Mouse (Mus musculus): ENCODE data around the gene Tet1.

Tet1 gene

DNA sequence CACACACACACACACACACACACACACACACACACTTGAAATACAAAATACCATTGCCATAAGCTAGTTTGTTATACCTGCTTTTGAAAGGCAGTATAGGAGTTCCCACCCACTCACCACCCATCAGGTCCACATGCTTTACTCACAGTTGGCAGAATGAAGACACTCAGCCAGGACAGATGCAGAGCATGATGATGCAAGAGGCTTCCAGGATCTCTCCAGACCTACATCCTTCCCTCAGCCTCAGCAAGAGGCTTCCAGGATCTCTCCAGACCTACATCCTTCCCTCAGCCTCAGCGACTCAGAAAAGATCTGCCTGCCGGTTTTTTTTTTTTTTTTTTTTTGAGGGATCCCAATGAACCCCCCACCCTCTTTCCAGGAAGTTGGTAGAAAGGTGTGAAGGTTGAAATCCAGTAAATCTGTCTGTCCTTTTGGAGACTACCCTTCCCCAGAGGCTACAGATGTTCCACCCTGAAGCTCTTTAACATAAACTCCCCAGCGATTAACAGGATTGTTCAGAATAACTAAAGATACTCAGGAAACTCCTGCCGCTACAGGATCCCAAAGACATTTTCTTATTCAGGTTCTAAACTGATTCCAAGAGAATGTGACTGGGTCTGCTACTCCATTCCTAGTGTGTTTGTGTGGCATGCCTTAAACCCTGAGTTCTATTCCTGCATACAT lies 16.1 kb downstream of the Tet1 start:
- DNase-seq (ENCODE audit: low read depth, low spot score) = no peak

DNA sequence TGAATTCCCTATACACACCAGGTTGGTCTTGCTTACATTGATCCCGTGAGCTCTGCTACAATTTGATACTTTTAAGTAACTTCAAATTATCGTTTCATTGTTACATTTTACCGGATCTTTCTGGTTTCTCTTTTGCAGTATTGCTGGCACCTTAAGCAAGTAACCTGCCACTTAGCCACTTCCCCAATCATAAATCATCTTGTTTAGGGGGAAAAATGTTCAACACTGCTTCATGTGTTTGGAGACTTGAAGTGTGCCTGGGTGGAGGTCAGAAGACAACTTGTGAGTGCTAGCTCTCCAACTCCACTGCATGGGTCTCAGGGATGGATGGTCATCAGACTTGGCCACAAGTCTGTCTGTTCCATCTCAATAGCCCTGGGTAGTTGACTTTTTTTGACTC lies 17.8 kb downstream of the Tet1 start:
- DNase-seq (ENCODE audit: low read depth, low spot score) = no peak

DNA sequence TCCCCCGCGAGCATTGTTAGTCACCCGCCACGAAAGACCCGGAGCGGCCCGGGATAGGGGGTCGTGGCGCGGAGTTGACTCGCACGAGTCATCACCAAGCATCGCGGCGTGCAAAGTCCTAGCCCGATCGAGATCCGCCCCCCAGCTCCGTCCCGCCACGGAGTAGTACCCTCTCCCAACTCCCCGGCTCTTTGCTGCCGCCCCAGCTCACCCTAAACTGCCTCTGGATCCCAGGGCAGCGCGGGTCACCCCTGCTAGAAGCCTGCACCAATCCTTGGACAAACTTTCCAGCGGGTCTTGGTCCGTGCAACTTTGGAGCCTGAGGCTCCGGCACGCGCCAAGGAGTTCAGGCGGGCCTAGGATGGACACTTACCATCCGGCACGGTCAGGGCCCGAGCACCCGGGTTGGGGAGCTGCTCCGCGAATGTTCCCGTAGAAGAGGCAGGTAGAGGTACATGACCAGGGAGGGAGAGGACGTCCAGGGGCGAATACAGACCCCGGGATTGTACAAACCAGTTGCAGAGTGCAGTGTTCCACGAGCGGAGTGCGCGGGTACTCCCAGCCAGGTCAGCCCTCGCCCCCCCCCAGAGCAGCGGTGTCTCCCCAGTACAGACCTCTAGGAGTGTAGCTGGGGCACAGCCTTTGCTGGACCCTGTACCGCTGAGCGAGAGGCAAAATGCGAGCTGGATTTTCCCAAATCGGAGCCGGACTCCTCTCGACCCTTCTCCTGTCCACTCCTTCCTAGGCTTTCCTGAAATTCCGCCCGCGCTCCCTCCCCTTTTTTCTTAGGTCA lies 21.8 kb downstream of the Tet1 start:
- peak; percentile 86 for DNase-seq (ENCODE audit: low read depth, low spot score)

DNA sequence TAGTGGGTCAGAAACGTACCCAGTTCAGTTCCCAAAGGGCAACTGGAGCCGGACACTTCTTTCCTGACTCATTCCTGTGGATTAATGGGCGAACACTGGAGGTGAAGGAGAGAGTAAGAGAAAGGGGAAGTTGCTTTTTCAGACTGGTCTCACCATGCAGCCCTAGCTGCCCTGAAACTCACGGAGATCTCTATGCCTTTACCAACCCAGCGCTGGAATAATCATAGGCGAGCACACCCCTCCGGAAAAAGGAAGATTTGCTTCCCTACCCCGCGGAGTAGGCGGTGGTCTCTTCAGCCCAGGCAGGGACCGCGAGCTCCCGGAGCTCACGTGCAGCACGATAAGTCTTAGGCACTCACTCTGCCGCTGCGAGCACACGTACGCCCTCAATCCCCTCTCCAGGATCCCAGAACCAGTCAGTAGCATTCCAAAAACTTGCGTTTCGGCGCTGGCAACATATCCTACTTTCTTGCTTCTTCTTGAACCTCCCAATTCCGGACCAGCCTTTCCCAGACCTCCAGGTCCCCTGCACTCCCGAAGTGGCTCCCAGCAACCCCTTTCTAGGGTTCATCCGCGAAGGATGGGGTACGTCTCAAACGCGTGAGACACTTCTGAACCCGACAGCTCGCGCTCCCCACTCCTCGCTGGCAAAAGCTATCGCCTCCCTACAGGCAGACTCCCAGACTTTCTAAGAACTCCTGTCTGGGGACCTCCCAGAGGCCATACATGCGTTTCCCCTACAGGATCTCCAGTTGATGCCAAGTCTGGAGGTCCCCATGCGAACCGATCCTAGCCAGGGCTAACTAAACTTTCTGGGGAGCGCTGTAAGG lies 22.6 kb downstream of the Tet1 start:
- peak; percentile 55 for DNase-seq (ENCODE audit: low read depth, low spot score)

DNA sequence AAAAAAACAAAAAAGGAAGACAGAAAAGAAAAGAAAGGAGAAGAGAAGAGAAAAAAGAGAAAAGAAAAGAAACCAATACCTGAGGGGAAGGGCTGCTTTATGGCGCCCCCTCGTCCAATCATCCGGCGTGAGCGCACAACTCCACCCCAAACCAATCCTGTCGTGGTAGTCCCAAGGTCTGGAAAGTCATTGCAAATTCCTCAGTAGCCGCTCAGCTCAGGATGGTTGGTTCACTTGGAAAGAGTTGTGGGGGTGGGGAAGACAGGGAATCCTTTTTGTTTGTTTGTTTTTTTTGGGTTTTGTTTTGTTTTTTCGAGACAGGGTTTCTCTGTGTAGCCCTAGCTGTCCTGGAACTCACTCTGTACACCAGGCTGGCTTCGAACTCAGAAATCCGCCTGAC lies 23.3 kb downstream of the Tet1 start:
- no peak for DNase-seq (ENCODE audit: low read depth, low spot score)

DNA sequence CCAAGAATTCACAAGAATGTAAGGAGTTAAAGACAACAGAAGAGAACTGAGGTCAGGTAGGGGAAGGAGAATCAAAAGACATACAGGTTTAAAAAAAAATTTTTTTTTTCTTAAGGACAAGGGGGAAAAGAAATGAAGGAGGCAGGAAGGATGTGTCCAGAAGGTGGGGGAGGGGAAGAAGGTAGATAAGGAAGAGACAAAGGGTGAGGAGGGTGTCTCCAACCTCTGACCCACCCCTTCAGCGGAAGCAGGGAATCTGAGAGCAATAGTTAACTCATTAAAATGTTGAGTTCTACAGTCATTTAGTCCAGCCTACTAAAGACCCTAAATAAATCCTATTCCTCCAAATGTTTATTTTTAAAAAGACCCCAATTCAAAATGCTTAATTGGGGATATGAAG lies 24.3 kb downstream of the Tet1 start:
- no peak for DNase-seq (ENCODE audit: low read depth, low spot score)

DNA sequence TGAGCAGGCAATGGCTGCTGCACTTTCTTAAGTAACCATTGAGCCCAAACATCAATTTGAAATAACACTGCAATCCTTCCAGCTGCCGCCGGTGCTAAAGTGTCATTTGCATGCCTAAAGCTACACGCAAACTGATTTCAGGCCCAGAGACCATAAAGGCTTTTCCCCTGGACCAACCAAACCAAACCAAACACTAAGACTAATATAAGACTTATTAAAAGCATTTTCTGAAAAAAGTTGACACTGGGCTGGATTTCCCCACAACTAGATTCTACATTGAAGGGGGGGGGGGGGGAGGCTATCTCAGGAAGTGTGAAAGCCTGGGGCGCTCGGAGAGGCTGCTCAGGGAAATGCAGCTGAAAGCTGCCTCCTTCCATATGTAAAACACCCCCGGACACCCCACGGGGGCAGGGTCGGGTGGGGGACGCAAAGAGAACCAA lies 24.8 kb downstream of the Tet1 start:
- DNase-seq (ENCODE audit: low read depth, low spot score) = peak; percentile 30

DNA sequence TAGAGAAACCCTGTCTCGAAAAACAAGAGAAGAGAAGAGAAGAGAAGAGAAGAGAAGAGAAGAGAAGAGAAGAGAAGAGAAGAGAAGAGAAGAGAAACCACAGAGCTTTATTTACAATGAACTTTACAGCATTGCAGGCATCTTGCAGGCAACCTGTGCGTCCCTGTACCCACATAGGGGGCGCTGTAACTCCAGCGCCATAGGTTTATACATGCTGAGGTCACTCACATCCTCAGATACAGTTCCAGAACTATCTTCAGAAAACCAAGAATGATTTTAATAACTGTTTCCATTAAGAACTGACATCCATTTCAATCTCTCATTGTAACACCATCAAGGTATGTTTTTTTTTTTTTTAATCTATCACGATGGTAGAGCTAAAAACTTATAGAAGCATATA lies 27.6 kb downstream of the Tet1 start:
- peak; percentile 54 for DNase-seq (ENCODE audit: low read depth, low spot score)

DNA sequence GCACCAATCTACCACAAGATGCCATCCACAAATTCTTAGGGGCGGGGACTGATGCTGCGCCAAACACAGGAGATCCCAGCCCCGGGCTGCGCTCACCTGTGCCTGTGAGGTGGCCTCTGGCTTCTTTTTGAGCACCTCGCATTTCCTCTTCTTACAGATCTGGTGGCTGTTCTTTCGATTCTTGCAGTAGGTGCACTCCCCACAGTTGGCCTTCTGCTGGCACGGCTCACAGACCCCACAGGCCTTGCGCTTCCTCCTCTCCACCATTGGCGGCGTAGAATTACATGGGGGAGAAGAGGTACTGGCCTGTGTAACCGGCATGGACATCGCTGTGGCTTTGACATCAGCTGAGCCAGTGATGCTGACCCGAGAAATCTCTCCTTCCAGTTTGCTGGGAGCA lies 30.7 kb downstream of the Tet1 start:
- no peak for DNase-seq (ENCODE audit: low read depth, low spot score)

DNA sequence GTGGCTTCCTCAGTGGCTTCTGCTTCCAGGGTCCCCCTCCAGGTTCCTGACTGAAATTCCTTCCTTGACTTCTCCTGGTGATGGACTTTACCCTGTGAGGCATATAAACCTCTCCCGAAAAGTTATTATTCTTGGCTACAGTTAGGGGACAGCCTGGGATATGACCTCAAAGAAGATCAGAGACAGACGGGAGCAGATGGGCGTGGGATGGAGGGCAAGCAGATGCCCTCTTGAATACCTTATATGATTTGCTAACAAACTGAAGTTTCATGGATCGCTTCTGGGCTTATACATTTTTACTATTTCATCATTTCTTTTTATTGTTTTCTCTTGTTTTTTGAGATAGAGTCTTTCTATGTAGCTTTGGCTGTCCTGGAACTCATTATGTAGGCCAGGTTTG lies 33.2 kb downstream of the Tet1 start:
- no peak for DNase-seq (ENCODE audit: low read depth, low spot score)

DNA sequence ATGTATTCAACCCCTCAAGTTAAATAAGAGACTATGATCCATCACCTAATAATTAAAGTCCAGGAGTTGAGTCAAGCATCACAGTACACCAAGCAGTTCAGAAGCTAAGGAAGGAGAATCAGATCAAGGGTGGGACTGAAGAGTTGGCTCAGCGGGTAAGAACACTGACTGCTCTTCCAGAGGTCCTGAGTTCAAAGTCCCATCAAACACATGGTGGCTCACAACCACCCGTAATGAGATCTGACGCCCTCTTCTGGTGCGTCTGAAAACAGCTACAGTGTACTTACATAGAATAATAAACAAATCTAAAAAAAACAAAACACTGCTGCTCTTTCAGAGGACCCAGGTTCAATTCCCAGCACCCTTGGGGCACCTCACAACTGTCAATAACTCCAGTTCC lies 34.0 kb downstream of the Tet1 start:
- no peak for DNase-seq (ENCODE audit: low read depth, low spot score)

DNA sequence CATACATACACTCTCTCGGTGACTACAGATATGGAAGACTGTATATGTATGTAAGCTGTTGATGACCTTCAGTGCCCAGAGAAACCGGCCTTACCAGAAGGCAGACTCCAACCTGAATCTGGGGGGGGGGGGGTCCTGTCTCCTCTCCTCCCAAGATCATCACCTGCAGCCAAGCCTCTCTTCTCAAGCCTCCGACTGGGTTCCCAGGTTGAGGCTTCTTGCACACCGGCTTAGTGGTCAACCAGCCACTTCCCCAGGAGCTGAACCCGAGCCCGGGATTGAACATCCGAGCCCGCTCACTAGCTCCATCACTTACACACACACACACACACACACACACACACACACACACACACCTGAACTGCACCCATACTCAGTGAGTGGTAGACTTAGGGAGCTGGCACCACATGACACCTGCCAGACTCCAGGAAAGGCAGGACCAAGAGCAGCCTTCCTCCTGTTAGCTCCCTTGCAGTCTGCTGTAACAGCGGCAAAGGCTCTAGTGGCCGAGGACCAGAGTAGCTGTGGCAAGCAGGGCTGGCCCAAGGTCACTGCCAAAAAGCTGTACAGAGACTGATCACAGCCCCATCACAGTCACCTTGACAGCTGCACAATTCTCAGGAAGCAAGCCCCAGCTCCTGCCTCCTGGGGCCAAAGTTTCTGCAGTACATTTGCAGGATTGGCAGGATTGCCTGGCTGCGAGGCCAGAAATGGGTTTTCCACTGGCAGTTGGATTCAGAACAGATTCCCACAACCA lies 42.6 kb downstream of the Tet1 start:
- no peak for DNase-seq (ENCODE audit: low read depth, low spot score)

DNA sequence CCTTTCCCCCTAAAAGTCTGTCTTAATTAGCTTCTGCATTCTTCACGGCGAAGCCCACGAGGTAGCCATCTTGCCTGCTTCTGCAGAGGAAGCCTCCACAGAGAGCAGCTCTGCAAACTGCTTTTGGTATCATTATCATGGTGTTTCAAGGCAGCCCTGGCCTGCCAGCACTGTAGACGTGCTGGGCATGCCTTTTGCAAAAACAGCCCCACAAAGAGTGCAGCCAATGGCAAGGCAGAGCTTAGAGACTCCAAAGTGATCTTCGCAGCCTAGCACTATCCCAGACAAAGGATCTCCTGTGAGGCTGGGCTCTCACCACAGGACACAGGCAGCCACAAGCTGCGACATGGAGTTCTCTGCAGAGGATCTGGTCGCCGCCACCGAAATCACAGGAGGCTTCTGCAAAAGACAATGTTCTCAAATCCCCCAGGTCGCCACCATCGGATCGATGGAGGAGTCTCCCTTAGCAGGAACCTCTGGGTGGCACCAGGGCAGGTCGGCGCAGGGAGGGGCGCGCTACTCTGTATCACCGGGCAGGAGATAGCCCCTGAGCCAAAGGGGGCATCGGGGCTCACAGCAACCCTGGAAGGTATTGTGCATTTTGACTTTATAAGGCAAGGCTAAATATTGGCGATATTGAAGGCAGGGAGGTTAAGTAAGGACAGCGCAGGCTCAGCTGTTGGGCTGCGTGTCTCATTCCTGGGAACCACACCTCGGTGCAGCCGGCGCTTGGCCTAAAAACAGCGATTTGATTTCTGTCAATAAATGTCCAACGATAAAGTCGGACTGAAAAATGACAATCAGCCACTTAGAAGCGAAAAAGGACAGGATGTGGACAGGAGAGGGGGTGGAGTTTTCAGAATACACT lies 43.4 kb downstream of the Tet1 start:
- peak; percentile 92 for DNase-seq (ENCODE audit: low read depth, low spot score)

DNA sequence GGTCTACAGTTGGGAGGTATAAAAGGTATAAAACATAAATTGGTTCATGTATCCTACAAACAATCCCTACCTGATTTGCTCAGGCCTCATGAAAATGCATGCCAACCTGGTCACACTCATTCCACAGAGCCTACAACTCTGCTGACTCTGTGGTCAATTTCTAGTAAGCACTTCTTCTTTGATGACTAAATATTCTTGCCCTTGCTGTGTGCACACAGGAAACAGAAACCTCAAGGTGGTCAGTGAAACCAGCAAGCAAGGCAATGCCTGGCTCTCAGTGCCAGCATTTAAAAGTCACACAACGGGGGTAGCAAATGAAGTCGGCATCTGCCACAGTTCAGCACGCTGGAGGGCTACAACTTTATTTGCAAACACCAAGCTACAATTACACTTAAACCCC lies 45.2 kb downstream of the Tet1 start:
- DNase-seq (ENCODE audit: low read depth, low spot score) = no peak

DNA sequence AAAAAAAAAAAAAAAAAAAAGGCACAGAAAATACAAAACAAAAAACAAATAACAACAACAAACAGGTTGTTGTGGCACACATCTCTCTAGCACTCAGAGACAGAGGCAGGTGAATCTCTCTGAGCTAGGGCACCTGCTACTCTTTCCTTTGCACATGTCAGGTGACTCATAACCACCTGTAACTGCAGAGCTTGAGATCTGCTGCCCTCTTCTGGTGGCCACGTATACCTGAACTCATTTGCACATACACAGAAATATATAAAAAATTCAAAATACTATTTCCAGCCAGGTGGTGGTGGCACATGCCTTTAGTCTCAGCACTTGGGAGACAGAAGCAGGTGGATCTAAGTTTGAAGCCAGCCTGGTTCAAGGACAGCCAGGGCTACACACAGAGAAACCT lies 46.4 kb downstream of the Tet1 start:
- DNase-seq (ENCODE audit: low read depth, low spot score) = peak; percentile 48

DNA sequence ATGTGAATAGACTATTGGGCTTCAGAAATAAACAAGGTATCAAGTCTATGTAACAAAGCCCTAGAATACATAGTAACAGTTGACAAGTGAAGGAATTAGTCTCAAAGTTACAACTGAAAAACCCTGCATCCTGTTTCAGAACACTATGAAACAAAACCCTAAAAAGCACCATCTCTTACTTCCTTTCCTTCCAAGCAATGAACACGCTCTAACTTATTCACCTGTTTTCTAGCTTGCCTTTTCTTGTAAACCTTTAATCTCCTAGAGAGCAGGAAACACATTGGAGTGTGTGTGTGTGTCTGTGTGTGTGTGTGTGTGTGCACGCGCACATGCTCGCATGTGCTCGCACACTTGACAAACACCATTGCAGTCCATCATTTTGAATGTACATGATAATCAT lies 49.8 kb downstream of the Tet1 start:
- no peak for DNase-seq (ENCODE audit: low read depth, low spot score)

DNA sequence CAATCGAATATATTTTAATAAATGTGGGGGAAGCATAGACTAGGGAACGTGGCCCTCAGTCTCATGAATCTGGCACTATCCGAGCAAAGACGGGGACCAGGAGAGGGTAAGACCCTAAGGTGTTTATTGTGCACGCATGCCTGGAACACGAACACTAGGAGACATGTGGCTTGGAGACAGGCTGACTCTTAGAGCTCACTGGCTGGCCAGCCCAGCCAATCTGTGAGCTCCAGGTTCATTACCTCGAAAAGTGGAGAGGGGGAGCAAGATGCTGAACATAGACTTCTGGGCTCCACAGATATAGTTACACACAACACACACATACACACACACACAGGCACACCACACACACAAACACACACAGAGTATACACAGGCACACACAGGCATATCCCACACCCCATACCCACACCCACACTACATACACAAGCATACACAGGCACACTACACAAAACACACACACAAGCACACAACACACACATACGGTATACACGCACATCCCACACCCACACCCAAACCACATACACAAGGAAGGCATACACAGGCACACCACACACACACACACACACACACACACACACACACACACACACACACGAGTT lies 52.0 kb downstream of the Tet1 start:
- no peak for DNase-seq (ENCODE audit: low read depth, low spot score)

DNA sequence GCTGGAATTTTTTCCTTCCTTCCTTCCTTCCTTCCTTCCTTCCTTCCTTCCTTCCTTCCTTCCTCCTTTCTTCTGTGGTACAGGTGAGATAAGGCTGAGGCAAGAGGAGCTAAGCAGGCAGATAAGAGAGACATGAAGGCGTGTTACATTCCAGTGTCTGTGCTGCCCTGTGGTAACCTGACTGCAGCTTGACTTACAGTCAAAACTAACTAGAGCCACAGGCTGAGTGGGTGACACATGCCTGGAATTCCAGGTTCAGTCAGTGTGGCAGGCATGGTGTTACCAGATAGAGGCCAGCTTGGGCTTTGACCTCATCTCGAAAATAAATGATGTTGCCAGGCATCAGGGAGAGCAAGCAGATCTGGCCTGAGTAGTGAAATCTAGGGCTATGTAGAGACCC lies 53.8 kb downstream of the Tet1 start:
- DNase-seq (ENCODE audit: low read depth, low spot score) = no peak

DNA sequence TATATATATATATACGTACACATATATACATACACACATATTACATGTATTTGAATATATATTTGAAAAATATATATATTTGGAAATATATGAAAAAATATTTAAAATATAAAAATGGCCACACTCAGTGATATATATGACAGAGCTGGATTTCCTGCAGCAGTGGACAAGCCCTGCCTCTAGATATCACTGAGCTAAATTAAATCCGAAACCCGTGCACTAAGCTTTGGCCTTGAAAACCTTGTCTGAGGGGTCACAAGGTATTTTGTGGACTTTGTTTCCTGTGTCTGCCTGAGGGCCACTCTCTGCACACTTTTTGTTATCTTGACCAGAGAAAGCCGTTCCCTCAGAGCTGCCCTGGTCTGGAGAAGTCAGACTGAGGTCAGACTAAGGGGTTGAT lies 54.2 kb downstream of the Tet1 start:
- no peak for DNase-seq (ENCODE audit: low read depth, low spot score)

DNA sequence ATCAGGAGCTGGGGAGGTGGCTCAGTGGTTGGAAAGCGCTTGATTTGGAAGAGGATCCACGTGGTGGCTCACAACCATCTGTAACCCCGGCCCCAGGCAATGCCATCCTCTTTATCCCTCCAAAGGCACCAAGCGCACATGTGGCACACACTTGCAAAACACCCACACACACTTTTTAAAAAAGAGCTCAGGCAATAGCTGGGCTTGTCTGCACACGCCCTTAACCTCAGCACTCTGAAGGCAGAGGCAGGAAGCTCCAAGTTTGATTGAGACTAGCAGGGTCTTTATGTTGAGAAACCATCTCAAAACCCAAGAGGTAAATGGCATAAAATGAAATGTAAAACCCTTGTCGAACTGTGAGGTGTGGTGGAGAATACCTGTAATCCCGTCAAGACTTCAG lies 57.2 kb downstream of the Tet1 start:
- DNase-seq (ENCODE audit: low read depth, low spot score) = no peak

Data from mesoderm, embryonic 11.5 days (tissue).